Mouse (Mus musculus): Measurements from ENCODE around the gene Atp5d. TPM values are rescaled to one million over a fixed set of nuclear protein-coding genes. Genes with fewer than 3 reads are reported as not detected.

Atp5d gene
- 803 and 819 TPM in 2 replicates for polyA plus RNA-seq (2015; fragmentation: Nextera tagmentation; extraction: Ambion mirVana)

GRCm38 (mm10) chr10:80138553-80139438 is at the start of gene Atp5d:
Gene Atp5d, plus strand, starts transcription at chr10:80138632.

GRCm38 (mm10) chr10:80105460-80105859 is 33.0 kb upstream of the Atp5d start, which contains the start of gene Sbno2:
Gene Sbno2, minus strand, starts transcription at chr10:80105571.

GRCm38 (mm10) chr10:80115290-80115943 is 23.0 kb upstream of the Atp5d start, which contains the start of gene Stk11:
Gene Stk11, plus strand, starts transcription at chr10:80115803.

GRCm38 (mm10) chr10:80140666-80141035 is 2.2 kb downstream of the Atp5d start, which contains the start of gene Cbarp:
Gene Cbarp, minus strand, starts transcription at chr10:80140835.

GRCm38 (mm10) chr10:80147719-80148601 is 9.5 kb downstream of the Atp5d start, which contains the start of gene Midn:
Gene Midn, plus strand, starts transcription at chr10:80148272.

GRCm38 (mm10) chr10:80165392-80166128 is 27.1 kb downstream of the Atp5d start, which contains the start of gene Cirbp:
Gene Cirbp, plus strand, starts transcription at chr10:80165985.

GRCm38 (mm10) chr10:80172527-80173292 is 34.3 kb downstream of the Atp5d start, which contains the start of gene 1600002K03Rik:
Gene 1600002K03Rik, plus strand, starts transcription at chr10:80172944.

GRCm38 (mm10) chr10:80179068-80180051 is 40.9 kb downstream of the Atp5d start, which contains the start of gene Efna2:
Gene Efna2, plus strand, starts transcription at chr10:80179482.

Other genes with a start within 250 kb of the Atp5d start
- gene Cfd, start 247.8 kb upstream of the Atp5d start, polyA plus RNA-seq (2015; fragmentation: Nextera tagmentation; extraction: Ambion mirVana) = 0.37 TPM in 1 of 2 replicates, not detected in the other
- 38.0 and 41.7 TPM in 2 replicates for gene Med16, start 229.7 kb upstream of the Atp5d start, polyA plus RNA-seq (2015; fragmentation: Nextera tagmentation; extraction: Ambion mirVana)
- gene Gm26602, start 227.8 kb upstream of the Atp5d start, polyA plus RNA-seq (2015; fragmentation: Nextera tagmentation; extraction: Ambion mirVana) = 32.0 TPM in 1 of 2 replicates, not detected in the other
- gene Kiss1r, start 221.7 kb upstream of the Atp5d start, polyA plus RNA-seq (2015; fragmentation: Nextera tagmentation; extraction: Ambion mirVana) = 3.6 and 3.7 TPM in 2 replicates
- 268 and 306 TPM in 2 replicates for gene R3hdm4, start 217.4 kb upstream of the Atp5d start, polyA plus RNA-seq (2015; fragmentation: Nextera tagmentation; extraction: Ambion mirVana)
- 1.7 and 3.0 TPM in 2 replicates for gene Arid3a, start 211.6 kb upstream of the Atp5d start, polyA plus RNA-seq (2015; fragmentation: Nextera tagmentation; extraction: Ambion mirVana)
- 108 and 110 TPM in 2 replicates for gene Wdr18, start 178.5 kb upstream of the Atp5d start, polyA plus RNA-seq (2015; fragmentation: Nextera tagmentation; extraction: Ambion mirVana)
- gene Grin3b, start 167.9 kb upstream of the Atp5d start, polyA plus RNA-seq (2015; fragmentation: Nextera tagmentation; extraction: Ambion mirVana) = 0.24 and 0.35 TPM in 2 replicates
- 33.5 and 35.6 TPM in 2 replicates for gene Tmem259, start 154.3 kb upstream of the Atp5d start, polyA plus RNA-seq (2015; fragmentation: Nextera tagmentation; extraction: Ambion mirVana)
- 19.9 and 20.5 TPM in 2 replicates for gene Cnn2, start 150.0 kb upstream of the Atp5d start, polyA plus RNA-seq (2015; fragmentation: Nextera tagmentation; extraction: Ambion mirVana)
- 2.6 TPM in 2 replicates for gene Abca7, start 142.1 kb upstream of the Atp5d start, polyA plus RNA-seq (2015; fragmentation: Nextera tagmentation; extraction: Ambion mirVana)
- 1.9 TPM in 2 replicates for gene Arhgap45, start 122.0 kb upstream of the Atp5d start, polyA plus RNA-seq (2015; fragmentation: Nextera tagmentation; extraction: Ambion mirVana)
- 138 and 143 TPM in 2 replicates for gene Polr2e, start 98.8 kb upstream of the Atp5d start, polyA plus RNA-seq (2015; fragmentation: Nextera tagmentation; extraction: Ambion mirVana)
- 738 and 765 TPM in 2 replicates for gene Gpx4, start 91.5 kb upstream of the Atp5d start, polyA plus RNA-seq (2015; fragmentation: Nextera tagmentation; extraction: Ambion mirVana)
- 8.5 and 9.0 TPM in 2 replicates for gene Sbno2, start 33.1 kb upstream of the Atp5d start, polyA plus RNA-seq (2015; fragmentation: Nextera tagmentation; extraction: Ambion mirVana)
- gene Stk11, start 22.8 kb upstream of the Atp5d start, polyA plus RNA-seq (2015; fragmentation: Nextera tagmentation; extraction: Ambion mirVana) = 14.6 and 18.3 TPM in 2 replicates
- gene Cbarp, start 2.2 kb downstream of the Atp5d start, polyA plus RNA-seq (2015; fragmentation: Nextera tagmentation; extraction: Ambion mirVana) = 110 and 138 TPM in 2 replicates
- 16.4 and 21.8 TPM in 2 replicates for gene Midn, start 9.6 kb downstream of the Atp5d start, polyA plus RNA-seq (2015; fragmentation: Nextera tagmentation; extraction: Ambion mirVana)
- gene Cirbp, start 27.4 kb downstream of the Atp5d start, polyA plus RNA-seq (2015; fragmentation: Nextera tagmentation; extraction: Ambion mirVana) = 566 and 579 TPM in 2 replicates
- 6.4 and 8.1 TPM in 2 replicates for gene 1600002K03Rik, start 34.3 kb downstream of the Atp5d start, polyA plus RNA-seq (2015; fragmentation: Nextera tagmentation; extraction: Ambion mirVana)
- gene Efna2, start 40.9 kb downstream of the Atp5d start, polyA plus RNA-seq (2015; fragmentation: Nextera tagmentation; extraction: Ambion mirVana) = 28.7 and 30.4 TPM in 2 replicates
- gene Mum1, start 87.8 kb downstream of the Atp5d start, polyA plus RNA-seq (2015; fragmentation: Nextera tagmentation; extraction: Ambion mirVana) = 37.7 and 42.6 TPM in 2 replicates
- gene Ndufs7, start 110.5 kb downstream of the Atp5d start, polyA plus RNA-seq (2015; fragmentation: Nextera tagmentation; extraction: Ambion mirVana) = 488 and 508 TPM in 2 replicates
- gene Gamt, start 122.4 kb downstream of the Atp5d start, polyA plus RNA-seq (2015; fragmentation: Nextera tagmentation; extraction: Ambion mirVana) = 28.8 and 33.0 TPM in 2 replicates
- gene Dazap1, start 122.9 kb downstream of the Atp5d start, polyA plus RNA-seq (2015; fragmentation: Nextera tagmentation; extraction: Ambion mirVana) = 32.5 and 35.2 TPM in 2 replicates
- gene Rps15, start 153.8 kb downstream of the Atp5d start, polyA plus RNA-seq (2015; fragmentation: Nextera tagmentation; extraction: Ambion mirVana) = 656 and 679 TPM in 2 replicates
- gene Apc2, start 157.3 kb downstream of the Atp5d start, polyA plus RNA-seq (2015; fragmentation: Nextera tagmentation; extraction: Ambion mirVana) = 70.9 and 88.2 TPM in 2 replicates
- 37.1 and 37.5 TPM in 2 replicates for gene 2310011J03Rik, start 181.9 kb downstream of the Atp5d start, polyA plus RNA-seq (2015; fragmentation: Nextera tagmentation; extraction: Ambion mirVana)
- gene Pcsk4, start 190.9 kb downstream of the Atp5d start, polyA plus RNA-seq (2015; fragmentation: Nextera tagmentation; extraction: Ambion mirVana) = 11.0 and 13.5 TPM in 2 replicates
- gene Reep6, start 191.3 kb downstream of the Atp5d start, polyA plus RNA-seq (2015; fragmentation: Nextera tagmentation; extraction: Ambion mirVana) = 5.6 and 5.7 TPM in 2 replicates
- gene Adamtsl5, start 209.8 kb downstream of the Atp5d start, polyA plus RNA-seq (2015; fragmentation: Nextera tagmentation; extraction: Ambion mirVana) = 3.5 and 4.6 TPM in 2 replicates
- 8.5 and 8.6 TPM in 2 replicates for gene Plk5, start 217.8 kb downstream of the Atp5d start, polyA plus RNA-seq (2015; fragmentation: Nextera tagmentation; extraction: Ambion mirVana)
- 13.1 and 15.0 TPM in 2 replicates for gene Mex3d, start 249.0 kb downstream of the Atp5d start, polyA plus RNA-seq (2015; fragmentation: Nextera tagmentation; extraction: Ambion mirVana)

Data from neural tube, postnatal 0 days (tissue).